Mouse (Mus musculus) mesoderm, embryonic 11.5 days (tissue): ENCODE measurements around the gene Gal3st1.
"Not testable (repeated sequence)": the region's sequence is repeated elsewhere in the genome, so short reads cannot be mapped to it uniquely, and the experiment has no call there.

ENCODE experiments used
- DNase-seq: peaks from one replicate; pipeline ENCODE4 v3.0.0-alpha.2; 2012; ENCODE audit warnings: low read depth, low spot score

Gal3st1 gene

DNA sequence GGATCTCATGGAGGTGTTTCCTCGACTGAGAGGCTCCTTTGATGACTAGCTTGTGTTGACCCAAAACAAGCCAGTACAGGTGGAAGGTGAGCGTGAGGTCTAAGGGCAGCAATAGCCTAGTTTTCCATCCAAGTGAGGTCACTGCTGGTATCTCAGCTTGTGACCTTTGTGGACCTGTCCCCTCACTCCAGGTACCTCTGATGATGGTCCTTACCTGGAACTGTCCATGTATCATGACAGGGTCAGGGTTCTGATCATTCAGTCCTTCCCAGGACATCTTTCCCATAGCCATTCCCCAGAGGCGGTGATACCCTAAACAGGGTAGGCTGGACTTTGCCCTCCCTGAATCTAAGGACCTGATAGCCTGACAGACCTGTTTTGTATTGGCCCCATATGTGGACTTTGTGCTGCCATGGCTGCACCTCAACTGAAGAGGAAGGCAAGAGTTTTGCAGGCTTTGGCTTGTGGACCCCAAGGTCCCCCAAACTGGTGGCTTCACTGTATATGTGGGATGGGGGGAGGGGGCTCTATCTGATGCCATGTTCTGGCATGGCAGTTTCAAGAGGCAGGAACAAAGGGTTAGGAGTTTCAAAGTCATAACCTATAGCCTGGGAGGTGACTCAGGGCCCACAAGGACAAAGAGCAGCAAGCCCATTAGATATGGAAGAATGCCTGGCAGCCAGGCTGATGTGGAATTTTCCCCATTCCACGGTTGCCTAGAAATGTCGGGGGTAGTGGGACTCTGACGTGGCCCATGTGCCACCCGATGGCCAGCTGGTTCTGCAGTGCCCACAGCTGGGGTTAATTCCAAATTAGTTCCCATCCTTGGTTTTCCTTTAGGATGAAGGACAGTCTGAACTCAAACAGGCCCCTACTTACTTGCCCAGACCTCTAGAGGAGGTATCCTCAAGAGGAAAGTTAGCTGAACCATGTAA, 894 bp upstream of the Gal3st1 start:
- DNase-seq, result peak; percentile 12

DNA sequence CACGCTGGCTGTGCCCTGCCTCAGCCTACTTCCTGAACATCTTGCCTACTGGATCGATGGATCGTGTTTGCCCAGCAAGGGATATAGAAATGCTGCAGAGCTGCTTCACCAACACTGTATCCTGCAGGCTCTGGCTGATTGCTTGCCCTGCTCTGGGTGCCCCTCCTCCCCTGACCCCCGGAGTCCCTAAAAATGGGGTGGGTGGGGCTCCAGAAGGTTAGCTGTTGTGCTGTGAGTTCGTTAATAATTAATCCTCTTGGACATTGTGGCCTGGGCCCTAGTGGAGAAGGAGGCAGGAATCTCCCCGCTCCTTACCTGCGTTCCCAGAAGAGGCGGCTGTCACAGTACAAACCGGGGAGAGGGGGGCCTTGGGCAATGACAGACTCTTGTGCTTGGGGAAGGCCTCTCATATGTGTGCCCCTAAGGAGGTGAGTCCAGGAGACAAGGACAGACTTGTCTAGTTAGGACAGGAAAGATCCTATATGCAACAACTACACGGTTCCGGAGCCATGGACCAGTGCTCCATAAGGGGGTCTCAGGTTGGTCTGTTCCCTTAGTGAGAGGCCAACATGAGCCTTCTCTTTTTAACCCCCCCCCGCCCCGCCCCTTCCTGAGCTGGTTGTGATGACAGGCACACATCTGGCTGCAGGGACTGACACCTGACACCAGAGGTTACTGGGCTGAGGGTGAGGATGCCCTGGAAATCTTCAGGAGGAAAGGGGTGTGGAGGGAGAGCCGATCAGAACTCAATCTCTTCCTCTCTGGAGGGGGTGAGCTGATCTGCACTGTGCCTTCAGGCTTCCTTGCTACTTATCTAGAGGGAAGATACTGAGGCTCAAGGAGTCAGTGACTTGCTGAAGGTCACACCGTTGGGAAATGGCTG, 668 bp downstream of the Gal3st1 start:
- DNase-seq, result peak; percentile 24

DNA sequence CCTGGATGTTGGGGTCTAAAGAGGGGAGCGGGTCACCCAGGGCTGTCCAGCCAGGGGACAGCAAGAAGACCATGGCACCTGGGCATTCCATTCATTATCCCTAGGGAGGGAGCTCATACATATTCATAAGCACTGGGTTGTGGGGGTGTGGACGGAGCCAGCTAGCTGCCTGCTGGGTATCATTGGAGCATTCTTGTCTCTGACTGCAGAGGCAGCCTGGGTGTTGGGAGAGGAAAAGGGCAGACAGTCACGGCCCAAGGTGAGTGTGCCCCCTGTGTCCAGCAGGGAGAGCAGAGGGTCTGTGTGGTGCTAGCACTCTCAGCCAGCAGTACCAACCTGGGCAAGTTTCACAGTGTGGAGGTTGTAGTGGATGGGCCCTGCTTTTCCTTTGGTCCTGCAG, 6.3 kb downstream of the Gal3st1 start:
- no peak for DNase-seq

DNA sequence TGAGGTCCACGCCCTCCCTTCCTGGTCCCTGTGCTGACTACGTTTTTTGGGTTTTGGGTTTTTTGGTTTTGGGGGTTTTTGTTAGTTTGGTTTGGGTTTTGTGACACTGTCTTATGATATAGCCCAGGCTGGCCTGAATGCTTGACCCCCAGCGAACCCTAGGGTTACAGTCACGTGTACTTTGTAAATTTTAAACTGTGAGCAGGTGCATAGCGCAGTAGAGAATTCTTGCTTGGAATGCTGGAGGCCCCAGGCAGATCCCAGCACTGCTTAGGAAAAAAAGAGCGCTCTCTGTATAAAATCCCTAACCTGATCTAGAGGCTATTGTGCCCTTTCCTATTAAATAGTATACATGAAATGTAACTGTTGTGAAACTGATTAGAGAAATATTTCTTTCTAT, 9.7 kb downstream of the Gal3st1 start:
- DNase-seq, result no peak

- no peak for DNase-seq
Measured at GRCm38 (mm10) chr11:3993914-3994313, 10.5 kb downstream of the Gal3st1 start.

DNA sequence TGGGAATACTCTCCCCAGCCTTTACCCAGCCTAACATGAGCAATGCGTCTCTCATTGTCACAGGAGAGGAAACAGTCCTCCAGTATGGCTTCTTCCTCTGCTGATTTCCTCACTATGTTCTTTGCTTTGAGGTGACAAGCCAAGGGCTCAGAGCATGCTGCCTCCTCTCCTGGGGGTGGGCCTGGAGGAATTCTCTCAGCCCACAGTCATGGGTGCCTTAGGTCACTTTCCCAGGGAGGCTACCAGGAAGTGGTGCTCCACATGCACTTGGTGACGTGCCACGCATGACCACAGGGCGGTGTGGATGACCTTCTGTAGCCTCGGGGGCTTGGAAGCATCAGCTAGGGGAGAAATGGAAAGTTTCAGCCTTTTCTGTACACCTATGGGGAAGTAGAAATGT, 12.1 kb downstream of the Gal3st1 start:
- no peak for DNase-seq

DNA sequence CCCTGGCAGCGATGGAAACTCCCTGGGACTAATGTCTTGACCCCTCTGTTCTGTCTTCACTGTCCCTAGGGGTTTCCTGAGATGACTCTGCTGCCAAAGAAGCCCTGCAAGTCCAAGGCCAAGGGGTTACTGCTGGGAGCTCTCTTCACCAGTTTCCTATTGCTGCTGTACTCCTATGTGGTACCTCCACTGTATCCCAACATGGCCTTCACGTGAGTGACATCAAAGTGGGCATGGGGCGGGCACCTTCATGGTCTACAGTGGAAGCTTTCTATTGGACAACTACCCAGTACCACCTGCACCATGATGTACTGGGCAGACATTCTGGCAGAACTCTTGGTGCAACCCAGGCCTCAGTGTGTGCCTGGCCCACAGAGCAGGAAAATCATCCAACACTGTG, 13.4 kb downstream of the Gal3st1 start:
- no peak for DNase-seq

GRCm38 (mm10) chr11:3997978-3998720, 14.7 kb downstream of the Gal3st1 start:
- DNase-seq, result peak; percentile 19

DNA sequence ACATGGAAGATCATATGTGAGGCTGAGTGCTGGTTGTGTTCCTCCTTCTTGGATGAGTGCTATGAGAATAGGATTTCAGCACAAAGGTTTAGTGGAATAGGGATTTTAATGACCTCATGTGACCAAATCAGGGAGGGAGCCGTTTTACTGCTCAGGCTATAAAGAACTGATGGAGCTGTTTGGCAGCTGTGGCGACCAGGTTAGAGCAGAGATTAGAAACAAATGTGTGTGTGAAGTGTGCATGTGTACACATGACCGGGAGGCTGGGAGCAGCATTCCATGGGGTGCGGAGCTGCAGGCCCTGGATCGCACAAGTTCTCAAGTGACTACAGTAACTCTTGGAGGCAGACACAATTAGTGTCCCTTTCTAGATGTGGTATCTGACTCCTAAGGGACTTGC, 16.1 kb downstream of the Gal3st1 start:
- no peak for DNase-seq

DNA sequence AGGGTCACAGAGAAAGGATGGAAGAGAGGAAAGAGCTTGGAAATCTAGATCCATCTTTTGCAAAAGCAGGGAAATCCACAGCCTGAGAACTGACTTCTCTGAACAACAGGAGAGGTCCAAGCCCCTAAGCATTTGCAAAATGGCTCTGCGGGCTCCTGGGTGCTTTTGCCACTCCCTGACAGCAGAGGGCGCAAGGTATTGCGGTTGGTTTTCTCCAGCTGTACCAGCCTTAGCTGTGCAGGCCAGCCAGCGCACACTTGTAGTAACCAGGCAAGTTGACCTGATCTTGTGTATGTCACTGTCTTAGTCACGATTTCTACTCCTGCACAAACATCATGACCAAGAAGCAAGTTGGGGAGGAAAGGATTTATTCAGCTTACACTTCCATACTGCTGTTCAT, 18.2 kb downstream of the Gal3st1 start:
- peak; percentile 73 for DNase-seq

- no peak for DNase-seq
Measured at GRCm38 (mm10) chr11:4005220-4005805, 21.9 kb downstream of the Gal3st1 start.

GRCm38 (mm10) chr11:4006462-4006861, 23.0 kb downstream of the Gal3st1 start:
- DNase-seq, result no peak

GRCm38 (mm10) chr11:4012616-4013015, 29.2 kb downstream of the Gal3st1 start:
- DNase-seq, result no peak

DNA sequence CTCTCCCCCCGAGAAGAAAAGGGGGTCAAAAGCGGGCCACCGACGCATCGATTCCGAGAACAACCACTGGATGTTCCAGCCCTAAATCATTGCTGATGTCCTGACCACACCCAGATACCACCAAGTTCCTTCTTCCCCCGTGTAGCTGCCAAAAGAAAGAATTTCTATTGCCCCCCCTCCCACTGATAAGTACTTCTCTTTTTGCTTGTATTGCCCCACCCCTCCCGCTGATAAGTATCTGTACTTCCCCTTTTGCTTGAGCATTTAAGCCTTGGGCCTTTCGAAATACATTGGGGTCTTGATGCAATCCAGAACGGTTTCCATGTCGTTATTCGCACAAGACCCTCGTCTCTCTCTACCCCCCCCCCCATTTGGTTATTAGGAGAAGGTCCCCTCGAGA, 32.4 kb downstream of the Gal3st1 start:
- not testable (repeated sequence) for DNase-seq

- DNase-seq, result not testable (repeated sequence)
Measured at GRCm38 (mm10) chr11:4022111-4022510, 38.7 kb downstream of the Gal3st1 start.

GRCm38 (mm10) chr11:4023321-4023720, 39.9 kb downstream of the Gal3st1 start:
- DNase-seq, result no peak

DNA sequence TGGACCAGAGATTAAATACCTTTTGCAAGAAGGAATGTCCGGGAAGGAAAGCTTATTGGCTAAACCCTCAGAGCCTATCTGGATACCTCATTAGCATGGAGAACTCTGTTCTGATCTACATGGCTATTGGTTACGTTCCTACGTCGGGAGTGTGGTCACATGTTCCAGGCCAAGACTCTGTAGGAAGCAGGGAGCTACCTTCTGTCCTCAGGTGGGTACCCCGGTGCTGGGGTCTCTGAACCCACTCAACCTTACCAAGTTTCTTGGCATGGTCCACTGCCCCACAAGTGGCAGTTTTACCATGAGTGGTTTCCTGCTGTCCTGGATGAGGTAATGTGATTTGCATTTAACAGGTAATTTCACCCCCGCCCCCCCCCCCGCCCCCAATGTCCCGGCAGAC, 43.6 kb downstream of the Gal3st1 start:
- no peak for DNase-seq

DNA sequence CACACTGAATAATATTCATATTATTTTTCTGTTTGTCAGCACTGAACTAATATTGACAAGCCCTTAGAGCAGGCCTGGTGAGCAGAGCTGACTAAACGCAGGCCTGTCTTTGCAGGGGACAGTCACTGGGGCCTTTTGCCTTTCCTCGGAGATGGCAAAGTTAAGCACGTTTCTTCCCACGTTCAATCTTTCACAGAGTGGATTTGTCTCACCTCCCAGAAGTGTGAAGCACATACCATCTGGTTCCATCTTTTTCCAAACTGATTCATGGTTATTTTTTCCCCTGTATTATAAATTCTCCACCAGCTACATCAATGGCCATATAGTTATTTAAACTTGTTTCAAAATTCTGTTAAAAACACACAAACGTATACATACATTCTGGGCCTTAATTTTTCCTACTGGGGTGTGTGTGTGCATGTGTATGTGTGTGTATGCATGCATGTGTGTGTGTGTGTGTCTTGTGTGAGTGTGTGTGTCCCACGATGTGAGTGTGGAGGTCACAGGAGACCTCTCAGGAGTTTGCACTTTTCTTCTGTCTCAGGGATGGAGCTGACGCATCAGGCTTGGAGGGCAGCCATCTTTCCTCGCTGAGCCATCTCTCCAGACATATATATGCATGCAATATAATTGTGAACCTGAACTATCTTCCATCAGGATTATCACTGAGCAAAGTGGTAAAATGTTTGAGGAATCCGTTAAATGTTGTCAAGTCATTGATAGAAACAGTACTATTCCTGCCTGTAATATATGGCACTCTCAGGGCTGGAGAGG, 44.3 kb downstream of the Gal3st1 start:
- DNase-seq, result no peak

DNA sequence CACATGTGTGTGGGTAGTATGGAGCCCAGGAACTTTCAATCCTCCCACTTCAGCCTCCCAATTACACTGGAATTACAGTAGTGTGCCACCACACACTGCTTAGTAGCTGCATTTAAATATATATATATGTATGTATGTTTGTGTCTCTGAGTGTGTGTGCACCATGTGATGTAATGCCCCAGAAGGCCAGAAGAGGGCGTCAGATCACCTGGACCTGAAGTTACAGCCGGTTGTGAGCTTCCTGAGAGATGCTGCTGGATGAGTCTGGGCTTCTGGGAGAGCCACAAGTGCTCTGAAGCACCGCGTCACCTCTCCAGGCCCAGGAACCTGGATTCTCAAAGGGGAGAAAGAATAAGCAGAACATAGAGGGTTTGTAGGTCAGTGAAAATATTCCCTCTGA, 45.9 kb downstream of the Gal3st1 start:
- DNase-seq, result no peak

GRCm38 (mm10) chr11:4031126-4031941, 47.9 kb downstream of the Gal3st1 start, which contains the start of gene Sec14l4:
Gene Sec14l4, plus strand, starts transcription at chr11:4031462.
- DNase-seq, result no peak
